Mouse (Mus musculus) bone marrow macrophage, adult 2 months (primary cell): ENCODE results near the gene Sdf4.

Experiments used
- CTCF ChIP-seq: IDR thresholded peaks from 2 replicates; pipeline ENCODE4 v1.5.1; 2012; ENCODE audit warnings: low read depth, mild to moderate bottlenecking, low read length, moderate library complexity
- POLR2A ChIP-seq: IDR thresholded peaks from 2 replicates; pipeline ENCODE4 v1.6.1; 2012; ENCODE audit warnings: mild to moderate bottlenecking, low read depth, low read length, borderline replicate concordance

GRCm38 (mm10) chr4:156055173-156055572, 62.5 kb downstream of the Sdf4 start:
- TF ChIP-seq POLR2A: no peak
- TF ChIP-seq CTCF: no peak
